Mouse (Mus musculus): ENCODE results near the gene Ap4e1.

Ap4e1 gene

DNA sequence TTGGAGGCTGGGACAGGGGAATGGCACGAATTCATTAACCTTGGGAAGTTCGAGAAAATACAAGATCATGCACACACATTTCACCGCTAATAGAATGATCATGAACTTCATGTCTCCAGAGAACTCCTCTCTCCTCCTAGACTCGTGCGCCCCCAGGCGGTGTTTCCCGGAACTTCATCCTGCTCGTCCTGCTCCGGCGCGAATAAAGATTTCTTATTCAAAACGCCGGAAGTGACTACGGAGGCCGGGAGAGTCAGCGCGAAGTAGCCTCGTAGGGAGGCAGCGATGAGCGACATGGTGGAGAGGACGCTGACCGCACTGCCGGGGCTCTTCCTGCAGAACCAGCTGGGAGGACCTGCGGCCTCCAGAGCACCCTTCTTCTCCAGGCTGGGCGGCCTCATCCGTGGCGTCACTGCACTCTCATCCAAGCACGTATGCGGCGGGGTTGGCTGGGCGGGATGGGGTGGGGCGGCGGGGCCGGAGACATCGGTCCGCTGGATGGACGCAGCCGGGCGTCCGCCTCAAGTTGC lies at the start of gene Ap4e1:
Gene Ap4e1, plus strand, starts transcription at position 249 of the 530 bp plus-strand sequence.
- DNase-seq (ENCODE audit: low spot score): peak; percentile 98

DNA sequence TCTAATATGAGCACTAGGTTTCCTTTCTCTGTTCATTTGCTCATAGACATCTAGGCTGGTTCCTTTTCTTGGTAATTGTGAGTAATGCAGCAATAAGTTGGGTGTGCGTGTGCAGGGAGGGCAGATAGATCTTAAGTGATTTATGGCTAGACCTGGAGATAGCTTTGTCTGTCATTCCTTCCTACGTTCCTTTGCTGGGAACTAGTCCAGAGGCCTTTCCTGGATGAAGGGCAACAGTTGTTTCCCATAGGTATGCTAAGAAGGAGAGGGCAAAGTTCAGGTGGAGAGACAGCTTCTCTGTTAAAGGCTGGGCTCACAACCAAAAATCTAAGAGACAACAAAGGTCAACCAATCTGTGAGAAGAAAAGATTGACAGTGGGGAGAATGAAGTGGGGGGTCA lies 46.8 kb upstream of the Ap4e1 start:
- no peak for DNase-seq (ENCODE audit: low spot score)

DNA sequence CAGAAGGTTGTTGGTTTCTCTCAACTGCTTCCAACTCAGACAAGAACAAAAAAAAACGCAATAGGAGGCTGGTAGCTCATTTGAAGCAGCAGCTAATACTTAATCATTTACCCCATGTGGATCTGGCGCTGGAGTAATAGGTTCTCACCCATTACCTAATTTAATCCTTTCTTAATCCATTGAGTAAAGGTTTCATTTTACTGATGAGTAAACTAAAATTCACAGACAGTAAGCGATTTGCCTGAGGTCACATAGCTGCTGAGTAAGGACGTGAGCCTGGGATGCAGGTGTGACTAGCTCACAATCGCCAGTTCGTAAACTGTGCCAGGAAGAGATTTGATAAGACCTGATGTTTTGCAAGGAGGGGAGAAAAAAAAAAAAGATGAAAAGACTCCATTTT lies 31.1 kb upstream of the Ap4e1 start:
- DNase-seq (ENCODE audit: low spot score): no peak

DNA sequence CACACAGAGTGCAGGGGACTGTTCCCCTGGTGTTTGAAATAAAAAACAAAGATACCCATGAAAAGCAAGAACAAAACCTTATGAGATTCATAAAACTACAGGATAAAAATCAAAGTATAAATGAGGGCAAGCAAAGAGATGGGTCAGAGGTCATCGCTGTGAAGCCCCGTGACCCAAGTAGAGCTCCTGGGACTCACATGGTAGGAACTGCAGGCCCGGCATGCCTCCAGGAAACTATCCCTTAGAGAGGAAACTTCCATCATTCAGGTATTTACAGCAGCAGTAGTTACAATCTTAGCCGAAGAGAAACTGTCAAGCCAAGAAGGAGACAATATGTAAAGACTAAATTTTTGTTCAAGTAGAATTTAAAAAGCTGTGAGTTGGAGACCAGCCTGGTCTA lies 25.3 kb upstream of the Ap4e1 start:
- DNase-seq (ENCODE audit: low spot score): no peak

DNA sequence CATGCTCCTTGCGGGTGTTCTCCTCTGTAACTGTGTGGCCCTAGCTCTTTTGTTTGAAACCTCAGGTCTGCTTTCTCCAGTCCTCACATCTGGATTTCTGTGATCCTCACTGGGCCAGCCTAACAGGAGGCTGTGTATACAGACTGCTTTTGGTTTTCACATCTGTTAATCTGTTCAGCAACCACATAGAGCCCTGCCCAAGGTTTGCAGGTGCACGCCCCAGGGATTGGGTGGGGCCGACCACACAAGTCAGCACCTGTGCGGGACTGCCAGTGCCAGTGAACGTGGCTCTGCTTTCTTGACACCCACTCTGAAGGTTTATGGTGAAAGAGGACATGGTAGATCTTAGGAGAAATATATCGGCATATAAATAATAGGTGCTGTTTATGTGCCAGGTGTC lies 18.6 kb upstream of the Ap4e1 start:
- no peak for DNase-seq (ENCODE audit: low spot score)

DNA sequence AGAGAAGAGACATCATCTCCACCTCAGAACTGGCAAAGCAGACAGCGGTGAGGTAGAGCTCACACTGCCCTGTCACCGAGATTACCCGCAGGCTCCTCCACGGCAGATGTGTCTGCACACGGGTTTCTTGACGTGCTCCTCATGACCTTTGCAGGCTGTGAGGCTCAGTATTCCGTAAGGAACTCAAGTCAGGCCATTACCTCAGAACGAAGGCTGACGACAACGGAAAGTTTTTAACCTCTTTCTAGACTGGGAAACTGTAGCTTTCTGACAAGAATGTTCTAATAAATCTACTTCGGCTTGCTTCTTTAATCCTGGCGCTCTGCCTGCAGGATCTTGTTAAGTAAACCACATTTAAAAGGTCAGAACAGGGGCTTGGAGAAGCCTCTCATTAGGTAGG lies 15.8 kb upstream of the Ap4e1 start:
- DNase-seq (ENCODE audit: low spot score): no peak

DNA sequence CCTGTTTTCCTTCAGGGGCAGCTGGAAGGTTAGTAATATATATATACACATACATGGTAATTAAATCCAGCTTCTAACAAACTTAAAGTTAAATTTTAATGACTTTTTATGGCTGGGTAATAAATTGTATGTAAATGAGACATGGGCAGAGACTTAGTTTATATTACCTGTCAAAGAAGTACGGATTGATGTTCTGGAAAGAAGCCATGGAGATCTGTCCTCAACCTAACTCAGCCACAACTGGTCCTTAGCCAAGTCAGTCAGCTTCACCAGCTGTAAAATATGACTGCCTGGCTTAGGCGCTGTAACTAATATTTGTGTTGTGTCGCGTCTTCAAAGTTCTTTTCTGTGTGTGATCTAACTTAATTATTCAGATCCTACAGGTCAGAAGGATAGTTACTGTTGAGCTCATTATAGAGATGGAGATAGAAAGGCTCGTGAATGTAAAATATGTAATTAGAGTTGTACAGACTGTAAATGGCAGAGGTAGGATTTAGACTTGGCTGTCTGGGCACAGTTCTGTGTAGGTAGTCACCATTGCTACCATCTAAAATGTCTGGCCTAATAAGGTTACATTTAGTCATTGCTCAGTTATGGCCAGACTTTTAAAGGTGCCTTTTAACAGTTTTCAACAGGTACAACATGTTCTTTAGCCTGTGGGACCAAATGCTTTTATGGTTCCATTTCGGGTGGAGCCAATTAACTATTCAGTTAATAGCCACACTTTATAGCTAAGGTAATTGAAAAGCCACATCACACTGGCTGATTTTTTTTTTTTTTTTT lies 13.9 kb upstream of the Ap4e1 start:
- DNase-seq (ENCODE audit: low spot score): no peak

DNA sequence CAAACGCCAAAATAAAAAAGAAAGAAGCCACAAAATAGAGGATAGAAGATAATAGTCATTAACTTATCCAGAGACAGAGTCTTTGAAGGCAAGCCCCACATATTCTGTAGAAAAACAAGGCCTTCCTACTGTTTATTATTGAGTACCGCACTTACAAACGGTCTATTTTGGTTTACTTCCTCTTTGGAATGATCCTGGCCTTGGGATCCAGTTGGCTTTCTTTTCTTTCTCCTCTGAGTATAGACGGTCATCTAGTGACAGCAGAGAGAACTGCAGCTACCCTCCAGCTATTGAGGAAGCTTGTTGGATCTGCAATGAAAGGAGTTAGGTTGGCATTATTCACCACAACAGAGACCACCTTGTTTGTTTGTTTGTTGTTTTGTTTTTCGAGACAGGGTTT lies 11.8 kb upstream of the Ap4e1 start:
- peak; percentile 25 for DNase-seq (ENCODE audit: low spot score)

DNA sequence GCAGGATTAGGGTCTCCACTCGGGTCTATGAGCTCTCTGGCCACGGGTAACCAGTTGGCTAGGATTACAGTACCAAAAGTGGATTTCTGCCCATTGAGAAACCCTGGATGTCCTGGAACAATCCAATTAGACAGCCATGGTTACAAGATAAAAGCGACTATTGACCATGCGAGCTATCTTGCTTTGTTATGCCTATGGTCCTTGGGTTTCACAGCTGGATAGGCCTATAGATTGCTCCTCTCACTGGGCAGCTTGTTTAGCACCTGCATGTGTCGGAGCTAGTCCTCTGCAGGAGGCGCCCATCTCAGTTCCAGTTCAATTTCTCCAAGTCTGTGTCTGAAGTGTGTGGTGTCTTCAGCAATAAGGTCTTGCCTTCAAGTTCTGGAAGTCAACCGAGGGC lies 10.3 kb upstream of the Ap4e1 start:
- no peak for DNase-seq (ENCODE audit: low spot score)

DNA sequence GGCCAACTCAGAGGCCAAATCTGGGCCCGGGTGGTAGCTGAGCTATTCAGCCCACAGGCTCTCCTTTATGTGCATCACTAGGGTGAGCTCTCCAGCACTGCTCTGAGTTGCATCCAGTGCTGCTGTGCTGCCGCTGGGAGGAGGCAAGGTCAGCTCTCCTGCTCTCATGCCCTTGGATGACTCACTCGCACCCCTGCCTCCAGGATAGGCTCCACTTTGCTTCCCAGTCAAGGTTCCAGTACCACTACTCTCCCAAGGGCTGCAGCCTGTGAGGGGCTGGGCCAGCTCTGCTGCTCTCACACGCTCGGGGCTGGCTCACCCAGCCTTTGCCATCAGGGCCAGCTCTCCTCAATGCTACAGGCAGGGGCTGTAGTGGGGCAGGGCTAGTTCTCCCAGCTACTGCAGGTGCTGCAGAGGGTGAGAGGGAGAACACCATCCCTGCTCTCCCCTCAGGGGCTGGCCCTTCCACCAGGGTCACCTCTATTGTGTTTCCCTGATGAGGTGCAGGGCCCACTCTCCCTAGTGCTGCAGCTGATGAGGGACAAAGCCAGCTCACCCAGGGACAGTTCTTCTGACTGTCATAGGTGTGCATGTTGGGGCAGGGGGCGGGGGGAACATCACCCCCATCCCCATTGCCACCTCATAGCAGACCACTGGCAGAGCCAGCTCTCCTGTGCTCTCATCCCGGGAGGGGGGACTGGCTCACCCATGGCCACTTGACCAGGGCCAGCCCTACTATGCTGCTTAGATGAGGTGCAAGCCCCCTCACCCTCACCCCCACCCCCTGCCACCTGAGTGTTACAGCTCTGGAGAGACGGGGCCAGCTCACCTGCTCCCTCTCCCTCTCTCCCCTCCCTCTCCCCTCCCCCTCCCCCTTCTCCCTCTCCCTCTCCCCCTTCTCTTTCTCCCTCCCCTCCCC lies 7.9 kb upstream of the Ap4e1 start:
- DNase-seq (ENCODE audit: low spot score): no peak

DNA sequence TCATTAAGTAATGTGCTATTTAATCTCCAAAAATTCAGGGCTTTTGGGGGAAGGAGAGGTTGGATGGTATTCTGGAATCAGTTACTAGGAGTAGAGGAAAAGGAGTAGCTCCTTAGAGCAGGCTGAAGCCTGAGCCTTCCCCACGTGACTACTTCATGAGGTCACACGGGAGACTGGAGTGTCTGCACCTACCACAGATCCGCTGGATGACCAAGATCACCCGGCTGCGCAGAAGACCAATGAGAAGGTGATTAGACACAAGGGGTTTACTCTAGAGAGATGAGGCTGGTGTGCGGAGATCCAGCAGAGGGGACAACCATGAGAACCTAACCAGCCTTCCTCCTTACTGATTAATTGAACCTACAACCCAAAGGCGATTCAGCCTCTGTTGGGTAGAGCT lies 4.5 kb upstream of the Ap4e1 start:
- DNase-seq (ENCODE audit: low spot score): no peak

DNA sequence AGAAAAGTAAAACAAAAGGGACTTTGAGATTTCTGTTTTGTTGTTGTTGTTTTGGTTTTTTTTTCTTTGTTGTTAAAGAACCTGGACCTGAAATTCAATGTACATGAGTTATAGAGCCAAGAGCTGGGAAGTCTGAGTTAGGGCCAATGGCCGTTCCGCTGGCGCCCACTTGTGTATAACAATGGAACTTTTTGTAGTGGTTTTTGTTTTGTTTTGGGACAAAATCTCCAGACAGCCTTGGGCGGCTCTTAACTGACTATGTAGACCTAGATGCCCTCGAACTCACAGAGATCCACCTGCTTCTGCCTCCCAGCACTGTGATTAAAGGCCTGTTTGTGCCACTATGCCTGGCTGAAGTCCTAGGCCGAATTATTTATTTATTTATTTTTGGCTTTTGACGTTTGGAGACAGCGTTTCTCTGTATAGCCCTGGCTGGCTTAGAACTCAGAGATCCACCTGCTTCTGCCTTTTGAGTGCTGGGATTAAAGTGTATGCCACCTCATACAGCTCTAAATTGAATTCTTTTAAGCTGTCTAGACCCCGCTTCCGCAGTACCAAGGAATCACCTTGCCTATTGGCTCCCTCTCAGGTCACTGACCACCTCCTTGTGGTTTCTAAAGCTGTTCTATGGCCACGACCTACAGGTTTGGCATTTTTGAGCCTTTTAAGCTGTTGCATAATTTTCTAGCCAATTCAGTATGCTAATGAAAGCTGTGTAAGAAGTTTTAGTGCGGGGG lies 1.7 kb upstream of the Ap4e1 start:
- DNase-seq (ENCODE audit: low spot score): peak; percentile 50

DNA sequence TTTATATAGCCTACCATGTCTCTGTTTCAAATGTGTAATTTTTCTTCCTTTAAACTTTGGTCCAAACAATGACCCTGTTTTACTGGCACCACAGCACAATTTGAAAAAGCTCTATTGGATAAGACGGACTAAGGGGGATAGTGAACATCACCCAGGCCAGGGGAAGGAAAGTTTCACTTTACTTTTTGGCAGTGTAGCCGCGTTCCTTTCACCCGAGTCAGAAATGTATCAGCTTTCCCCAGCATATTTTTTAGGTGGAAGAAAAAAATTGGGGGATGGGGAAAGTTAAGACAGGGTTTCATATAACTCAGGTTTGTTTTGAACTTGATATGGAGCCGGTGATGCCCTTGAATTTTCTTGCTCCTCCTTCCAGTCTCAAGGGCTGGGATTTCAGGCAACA lies 1.0 kb upstream of the Ap4e1 start:
- DNase-seq (ENCODE audit: low spot score): no peak

DNA sequence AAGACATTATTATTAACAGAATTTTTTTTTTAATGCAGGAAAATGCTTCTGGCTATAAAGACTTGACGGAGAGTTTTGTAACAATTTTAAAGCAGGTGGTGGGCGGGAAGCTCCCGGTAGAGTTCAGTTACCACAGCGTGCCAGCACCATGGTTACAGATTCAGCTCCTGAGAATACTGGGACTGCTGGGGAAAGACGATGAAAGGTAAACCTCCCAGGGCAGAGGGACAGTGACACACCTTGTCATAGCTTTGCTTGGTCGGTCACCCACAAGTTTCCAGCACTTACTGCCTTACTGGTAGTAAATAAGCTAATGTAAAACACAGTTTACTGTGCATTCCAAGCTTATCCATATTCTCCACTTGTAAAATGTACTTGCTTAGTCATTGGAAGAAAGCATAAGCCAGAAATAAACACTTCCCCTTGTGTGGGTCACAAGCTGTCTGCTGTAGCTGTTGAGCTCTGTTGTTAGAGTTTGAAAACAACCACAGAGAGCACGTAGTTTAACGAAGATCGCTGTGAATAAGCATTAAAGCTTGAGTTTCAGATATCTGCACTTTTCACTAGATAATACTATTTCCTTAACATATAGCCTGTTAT lies 26.6 kb downstream of the Ap4e1 start:
- no peak for DNase-seq (ENCODE audit: low spot score)

DNA sequence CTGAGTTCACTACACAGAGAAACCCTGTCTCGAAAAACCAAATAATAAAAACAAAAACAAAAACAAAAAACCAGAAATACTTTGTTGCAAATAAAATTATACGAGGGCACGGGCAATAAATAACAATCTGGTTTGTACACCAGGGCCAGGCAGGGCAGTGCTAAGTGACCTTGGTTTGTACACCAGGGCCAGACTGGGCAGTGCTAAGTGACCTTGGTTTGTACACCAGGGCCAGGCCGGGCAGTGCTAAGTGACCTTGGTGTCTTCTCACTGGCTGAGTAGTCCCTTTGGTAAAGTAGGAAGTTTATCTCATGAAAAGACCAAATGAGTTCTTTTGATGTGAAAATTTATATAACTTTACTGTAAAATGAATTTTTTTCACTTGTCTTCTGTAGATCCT lies 28.8 kb downstream of the Ap4e1 start:
- DNase-seq (ENCODE audit: low spot score): no peak

DNA sequence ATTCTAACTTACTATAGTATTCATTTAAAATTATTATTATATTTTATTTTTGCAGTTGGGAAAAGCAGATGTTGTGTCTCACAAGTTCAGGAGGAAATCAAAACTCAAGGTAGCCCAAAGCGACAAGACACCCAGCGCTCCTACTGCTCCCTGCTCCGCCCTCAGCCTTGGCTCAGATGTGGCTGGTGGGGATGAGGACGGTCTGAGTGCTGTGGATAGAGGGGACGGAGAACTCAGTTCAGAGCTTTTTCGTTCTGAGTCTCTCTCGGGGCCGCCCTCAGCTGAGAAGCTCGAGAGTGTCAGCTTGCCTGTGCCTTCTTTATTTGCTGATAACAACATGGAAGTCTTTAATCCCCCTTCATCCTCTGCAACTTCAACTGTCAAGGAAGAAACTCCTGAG lies 53.0 kb downstream of the Ap4e1 start:
- no peak for DNase-seq (ENCODE audit: low spot score)

DNA sequence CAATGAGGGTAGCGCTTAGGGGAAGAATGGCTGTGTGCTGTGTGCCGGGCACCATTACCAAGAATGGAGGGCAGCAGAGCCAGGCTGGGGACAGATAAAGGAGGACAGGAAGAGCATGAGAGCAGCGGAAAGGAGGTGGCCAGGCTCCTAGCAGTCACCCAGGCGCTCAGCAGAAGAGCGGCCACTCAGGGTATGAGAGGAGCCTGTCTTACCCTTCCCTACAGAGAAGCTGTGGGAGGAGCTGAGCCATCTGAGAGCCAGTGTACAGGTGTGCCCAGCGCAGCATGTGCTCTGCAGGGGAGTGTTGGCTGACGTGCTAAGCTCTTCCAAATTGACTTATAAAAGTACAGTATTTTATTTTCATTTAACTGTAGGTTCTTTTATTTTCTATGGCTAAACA lies 60.3 kb downstream of the Ap4e1 start:
- DNase-seq (ENCODE audit: low spot score): no peak

DNA sequence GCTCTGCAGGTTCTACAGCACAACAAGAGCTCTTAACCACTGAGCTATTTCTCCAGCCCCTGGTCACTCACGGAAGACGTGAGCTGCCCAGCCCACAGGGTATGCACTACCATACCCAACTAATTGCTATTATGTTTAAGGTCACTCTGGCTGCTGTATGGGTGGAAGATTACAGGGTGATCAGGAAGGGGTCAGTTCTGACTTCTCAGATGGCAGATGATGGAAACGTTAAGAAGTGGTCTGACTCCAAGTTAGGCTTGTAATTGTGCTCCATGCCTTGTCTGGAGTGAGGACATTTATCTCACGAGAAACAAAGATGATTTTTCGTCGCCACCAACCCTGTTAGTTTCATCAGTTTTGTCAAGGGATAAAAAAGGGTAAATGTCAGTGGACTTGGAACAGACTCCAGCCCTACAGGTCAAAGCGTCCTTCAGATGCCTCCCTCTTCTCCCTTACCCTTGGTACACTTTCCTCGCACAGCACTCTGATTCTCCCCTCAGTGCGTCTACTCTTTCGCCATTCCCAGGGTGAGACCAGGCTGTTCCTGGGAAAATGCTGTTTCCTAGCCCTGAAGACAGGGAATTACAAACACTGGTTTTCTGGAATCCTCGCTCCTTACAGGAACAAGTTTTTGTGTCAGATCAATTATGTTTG lies 61.4 kb downstream of the Ap4e1 start:
- DNase-seq (ENCODE audit: low spot score): no peak

DNA sequence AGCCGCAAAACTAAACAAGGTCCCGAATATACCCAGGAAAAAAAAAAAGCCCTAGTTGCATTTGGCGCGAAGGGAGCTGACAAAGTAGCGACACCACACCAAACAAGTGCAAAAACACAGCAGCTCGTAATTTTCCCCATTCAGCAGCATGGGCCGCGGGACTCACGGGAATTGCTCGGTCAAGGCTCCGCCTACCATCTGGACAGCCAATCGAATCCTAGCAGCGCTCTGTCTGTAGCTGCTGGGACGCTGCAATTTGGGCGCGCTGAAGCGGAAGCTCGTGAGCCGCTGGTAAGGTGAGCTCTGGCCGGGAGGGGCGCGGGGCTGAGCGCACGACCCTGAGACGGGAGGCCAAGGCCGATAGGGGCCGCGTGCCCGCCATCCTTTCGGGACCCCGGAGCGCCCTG lies 61.9 kb downstream of the Ap4e1 start, which contains the start of gene Blvra:
Gene Blvra, plus strand, starts transcription at position 231 of the 407 bp plus-strand sequence.
- peak; percentile 74 for DNase-seq (ENCODE audit: low spot score)

DNA sequence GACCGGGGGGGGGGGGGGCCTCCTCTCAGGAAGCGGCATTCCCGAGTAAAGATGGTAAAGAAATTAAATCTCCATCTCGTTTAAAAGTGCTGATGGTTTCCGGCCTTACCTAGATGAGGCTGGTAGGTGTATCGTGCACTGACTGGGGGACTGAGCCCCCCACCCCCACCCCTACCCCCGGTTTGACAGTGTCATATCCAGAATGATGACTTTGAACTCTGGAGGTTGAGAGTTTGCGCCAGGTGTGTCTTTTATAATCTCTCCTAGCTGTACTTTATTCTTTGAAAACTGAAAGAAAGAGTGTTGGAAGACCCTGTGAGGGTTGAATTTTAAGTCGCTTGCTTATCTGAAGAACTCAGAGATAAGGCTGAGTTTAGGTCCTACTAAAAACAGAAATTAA lies 62.4 kb downstream of the Ap4e1 start:
- DNase-seq (ENCODE audit: low spot score): no peak

DNA sequence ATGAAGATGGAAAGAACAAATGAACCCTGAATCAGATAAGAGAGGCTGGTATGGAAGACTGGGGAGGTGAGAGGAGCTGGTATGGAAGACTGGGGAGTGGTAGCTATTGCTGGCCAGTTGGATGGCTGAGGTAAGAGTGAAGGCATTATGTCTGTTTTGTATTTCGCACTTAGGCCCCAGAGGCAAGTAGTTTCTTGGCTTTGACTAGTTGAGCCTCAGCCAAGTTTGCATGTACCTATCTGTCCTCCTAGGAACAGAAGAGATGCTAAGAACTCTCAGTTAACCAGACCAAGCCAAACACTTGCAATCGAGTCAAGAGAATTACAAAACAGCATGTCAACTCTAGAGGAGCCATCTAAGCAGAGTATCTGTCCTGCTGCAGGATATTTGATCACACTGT lies 65.6 kb downstream of the Ap4e1 start:
- DNase-seq (ENCODE audit: low spot score): no peak
